Mouse (Mus musculus): Measurements from ENCODE around the gene Vasp.

GRCm38 (mm10) chr7:19290969-19291596 is 19.5 kb upstream of the Vasp start:
- TF ChIP-seq POLR2A (IDR thresholded peaks at IDR 0.05; ENCODE audit: borderline replicate concordance, low read depth, low read length) (no peak), CTCF (IDR thresholded peaks at IDR 0.05; ENCODE audit: low read depth, low read length) (no peak)

Measured in bone marrow macrophage, adult 2 months (primary cell).